Mouse (Mus musculus): ENCODE results near the gene Dnase2b. TPM values are rescaled to one million over a fixed set of nuclear protein-coding genes. Genes with fewer than 3 reads are reported as not detected.
A peak's percentile ranks its signal among the peaks of the same experiment; 100 is the strongest.

Gene Dnase2b
- total RNA-seq, 1 experiment from 2014 or later, result not detected

DNA sequence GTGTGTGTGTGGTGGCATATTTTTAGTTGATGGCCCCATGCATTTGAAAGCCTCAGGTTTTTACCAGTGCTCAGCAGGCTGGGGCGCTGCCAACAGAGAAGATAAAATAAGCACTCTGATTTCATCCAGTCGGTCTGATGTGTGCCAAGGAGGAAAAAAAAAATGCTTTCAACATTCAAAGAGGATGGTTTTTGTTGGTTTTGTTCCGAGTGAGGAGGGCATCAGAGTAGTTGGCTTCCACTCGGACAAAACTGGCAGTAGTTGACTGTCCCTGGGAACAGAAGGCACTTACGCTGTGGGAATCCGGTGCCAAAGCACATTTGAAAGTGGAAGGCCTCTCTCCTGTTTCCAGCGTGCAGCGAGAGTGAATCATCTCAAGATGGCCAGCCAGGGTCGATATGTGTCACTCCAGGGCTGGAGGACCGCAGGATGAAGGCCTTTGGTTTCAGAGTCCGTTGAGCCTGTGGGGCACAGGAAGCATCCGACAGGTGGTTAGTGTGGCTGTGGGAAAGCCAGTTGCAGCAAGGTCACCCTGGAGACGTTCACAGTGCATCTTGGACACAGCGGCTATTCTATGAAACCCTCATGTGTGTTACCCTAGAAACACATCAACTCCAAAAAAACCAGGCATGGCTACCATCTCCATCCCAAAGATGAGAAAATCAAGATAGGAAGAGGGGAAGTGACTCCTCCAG lies 5.3 kb upstream of the Dnase2b start:
- ATAC-seq (replicated peaks in 1 of 2; ENCODE audit: insufficient read depth in 1 of 2, low FRiP score in 2 of 2, low TSS enrichment in 1 of 2, low read depth in 1 of 2, poor library complexity in 2 of 2, severe bottlenecking in 2 of 2), result no peak

GRCm38 (mm10) chr3:146620101-146620500 lies 4.7 kb upstream of the Dnase2b start:
- ATAC-seq (replicated peaks in 1 of 2; ENCODE audit: insufficient read depth in 1 of 2, low FRiP score in 2 of 2, low TSS enrichment in 1 of 2, low read depth in 1 of 2, poor library complexity in 2 of 2, severe bottlenecking in 2 of 2), result no peak

DNA sequence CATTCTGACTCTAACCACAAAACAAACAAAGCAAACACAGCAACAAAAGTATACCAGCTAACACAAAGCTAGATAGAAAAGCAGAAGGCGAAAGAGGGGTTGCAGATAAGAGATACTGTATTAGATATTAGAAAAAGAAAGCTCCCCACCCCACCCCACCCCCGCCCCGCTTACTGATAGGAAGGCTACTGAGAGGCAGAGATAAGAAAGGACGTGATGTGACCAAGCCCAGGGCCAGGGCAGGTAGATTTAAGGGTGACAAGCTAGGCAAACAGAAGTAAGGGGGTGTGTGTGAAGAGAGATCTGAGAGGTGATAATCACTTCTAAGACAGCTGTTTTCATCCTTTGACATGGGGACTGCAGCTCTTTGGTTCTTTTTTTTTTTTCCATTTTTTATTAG lies 3.0 kb upstream of the Dnase2b start:
- ATAC-seq (replicated peaks in 1 of 2; ENCODE audit: insufficient read depth in 1 of 2, low FRiP score in 2 of 2, low TSS enrichment in 1 of 2, low read depth in 1 of 2, poor library complexity in 2 of 2, severe bottlenecking in 2 of 2), result no peak

- no peak for ATAC-seq (replicated peaks in 1 of 2; ENCODE audit: insufficient read depth in 1 of 2, low FRiP score in 2 of 2, low TSS enrichment in 1 of 2, low read depth in 1 of 2, poor library complexity in 2 of 2, severe bottlenecking in 2 of 2)
Observed at GRCm38 (mm10) chr3:146617946-146618345, 2.5 kb upstream of the Dnase2b start.

DNA sequence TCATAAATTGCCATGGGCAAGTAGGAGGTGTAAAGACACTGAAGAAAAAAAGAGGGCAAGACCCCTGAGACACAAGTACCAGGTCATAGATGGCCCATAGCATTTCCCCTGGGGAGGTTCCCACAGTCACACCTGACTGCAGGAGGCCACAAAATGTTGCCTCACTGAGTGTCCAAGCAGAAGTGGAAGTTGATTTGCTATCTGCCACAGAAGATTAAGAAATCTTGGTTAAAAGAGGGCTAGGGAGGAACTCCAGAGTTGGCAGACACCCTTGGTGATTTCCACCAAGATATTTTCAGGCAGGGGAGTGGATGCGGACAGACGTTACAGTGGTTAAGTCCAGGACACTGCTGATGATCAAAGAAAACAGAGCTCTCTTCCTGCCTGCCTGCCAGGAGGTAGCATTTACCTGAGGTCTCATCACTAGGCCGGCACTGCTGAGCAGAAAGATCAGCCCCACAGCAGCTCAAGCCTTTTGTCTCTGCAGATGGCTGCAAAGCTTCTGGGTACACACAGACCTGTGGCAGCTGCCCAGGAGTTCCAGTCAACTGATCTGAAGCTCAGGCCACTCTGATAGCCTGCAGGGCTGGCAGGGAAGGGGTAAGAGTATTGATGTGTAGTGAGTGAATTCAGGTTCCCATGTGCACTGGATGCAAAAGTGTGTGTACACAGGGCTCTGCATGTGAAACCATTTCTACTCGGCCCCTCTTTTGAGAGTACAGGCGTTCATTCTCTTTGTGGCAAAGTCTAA lies 1.3 kb upstream of the Dnase2b start:
- ATAC-seq (replicated peaks in 1 of 2; ENCODE audit: insufficient read depth in 1 of 2, low FRiP score in 2 of 2, low TSS enrichment in 1 of 2, low read depth in 1 of 2, poor library complexity in 2 of 2, severe bottlenecking in 2 of 2), result peak; percentile 82 to 86

DNA sequence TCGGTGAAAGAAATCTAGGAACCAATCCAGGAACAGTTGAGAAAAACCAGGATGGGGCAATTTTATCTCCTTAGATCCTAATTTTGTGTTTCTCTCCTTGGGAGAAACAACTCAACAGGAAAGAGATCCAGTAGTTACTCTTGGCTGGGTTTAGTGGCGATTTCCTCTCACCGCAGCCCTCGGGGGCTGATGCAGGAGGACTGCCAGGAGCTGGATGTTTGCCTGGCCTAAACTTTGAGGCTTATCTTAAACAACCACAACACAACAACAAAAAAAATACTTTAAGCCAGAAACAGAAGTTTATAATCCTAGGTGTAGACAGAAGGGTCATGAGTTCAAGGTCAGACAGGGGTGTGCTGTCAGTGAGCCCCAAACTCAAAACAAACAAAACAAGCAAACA lies 3.6 kb downstream of the Dnase2b start:
- no peak for ATAC-seq (replicated peaks in 1 of 2; ENCODE audit: insufficient read depth in 1 of 2, low FRiP score in 2 of 2, low TSS enrichment in 1 of 2, low read depth in 1 of 2, poor library complexity in 2 of 2, severe bottlenecking in 2 of 2)

DNA sequence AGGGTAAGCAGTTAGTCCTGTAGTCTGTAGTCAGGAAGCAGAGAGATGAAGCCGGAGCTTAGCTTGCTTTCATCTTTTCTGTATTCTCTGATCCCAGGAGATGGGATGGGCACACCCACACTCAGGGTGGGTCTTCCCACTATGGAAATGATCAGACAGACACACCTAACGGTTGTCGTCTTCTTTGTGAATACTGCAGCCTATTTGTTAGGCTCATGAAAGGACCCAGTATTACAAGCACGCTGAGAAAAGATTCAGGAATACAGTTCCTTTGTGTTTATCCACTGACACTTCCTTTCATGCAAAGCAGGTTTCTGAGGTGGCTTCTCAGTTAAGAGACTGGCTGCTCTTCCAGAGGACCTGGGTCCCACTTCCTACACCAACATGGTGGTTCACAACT lies 4.1 kb downstream of the Dnase2b start:
- no peak for ATAC-seq (replicated peaks in 1 of 2; ENCODE audit: insufficient read depth in 1 of 2, low FRiP score in 2 of 2, low TSS enrichment in 1 of 2, low read depth in 1 of 2, poor library complexity in 2 of 2, severe bottlenecking in 2 of 2)

DNA sequence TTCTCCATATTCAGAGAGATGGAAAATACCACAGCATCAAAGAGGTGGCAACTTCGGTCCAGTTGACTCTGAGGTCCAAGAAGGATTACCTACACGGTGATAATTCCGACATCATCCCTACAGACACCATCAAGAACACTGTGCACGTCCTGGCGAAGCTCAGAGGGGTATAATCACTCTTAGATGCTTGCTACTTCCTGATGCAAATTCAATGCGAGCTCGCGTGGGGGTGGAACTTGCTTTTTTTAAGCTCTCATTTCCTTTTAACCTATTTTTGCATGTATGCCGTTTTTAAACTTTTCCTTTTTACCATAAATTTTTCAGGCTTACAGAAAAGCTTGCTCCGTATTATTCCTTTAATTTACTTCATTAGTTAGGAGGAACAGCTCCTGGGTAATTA lies 5.1 kb downstream of the Dnase2b start:
- ATAC-seq (replicated peaks in 1 of 2; ENCODE audit: insufficient read depth in 1 of 2, low FRiP score in 2 of 2, low TSS enrichment in 1 of 2, low read depth in 1 of 2, poor library complexity in 2 of 2, severe bottlenecking in 2 of 2), result no peak

GRCm38 (mm10) chr3:146607368-146607767 lies 8.0 kb downstream of the Dnase2b start:
- ATAC-seq (replicated peaks in 1 of 2; ENCODE audit: insufficient read depth in 1 of 2, low FRiP score in 2 of 2, low TSS enrichment in 1 of 2, low read depth in 1 of 2, poor library complexity in 2 of 2, severe bottlenecking in 2 of 2), result peak in 1 of 2 experiments; percentile 31; a peak in 1 of 4 replicates

DNA sequence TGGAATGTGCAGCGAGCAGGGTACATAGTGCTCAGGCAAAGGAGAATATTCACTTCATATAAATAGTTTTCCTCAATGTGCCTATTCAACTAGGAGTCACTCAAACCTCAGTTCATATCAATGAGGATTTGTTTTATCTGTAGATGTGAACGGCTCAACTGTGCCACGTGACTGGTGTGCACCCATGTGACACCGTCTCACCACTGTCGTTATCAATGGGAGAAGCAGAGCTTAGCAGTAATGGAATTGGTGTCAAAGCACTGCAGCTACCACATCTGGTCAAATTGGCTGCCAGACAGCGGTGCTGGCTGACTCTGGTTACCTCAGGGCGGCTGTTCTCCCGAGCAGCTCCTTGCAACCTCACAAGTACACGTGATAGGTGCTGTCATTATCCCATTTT lies 10.7 kb downstream of the Dnase2b start:
- no peak for ATAC-seq (replicated peaks in 1 of 2; ENCODE audit: insufficient read depth in 1 of 2, low FRiP score in 2 of 2, low TSS enrichment in 1 of 2, low read depth in 1 of 2, poor library complexity in 2 of 2, severe bottlenecking in 2 of 2)

GRCm38 (mm10) chr3:146602531-146602930 lies 12.9 kb downstream of the Dnase2b start:
- ATAC-seq (replicated peaks in 1 of 2; ENCODE audit: insufficient read depth in 1 of 2, low FRiP score in 2 of 2, low TSS enrichment in 1 of 2, low read depth in 1 of 2, poor library complexity in 2 of 2, severe bottlenecking in 2 of 2), result no peak

DNA sequence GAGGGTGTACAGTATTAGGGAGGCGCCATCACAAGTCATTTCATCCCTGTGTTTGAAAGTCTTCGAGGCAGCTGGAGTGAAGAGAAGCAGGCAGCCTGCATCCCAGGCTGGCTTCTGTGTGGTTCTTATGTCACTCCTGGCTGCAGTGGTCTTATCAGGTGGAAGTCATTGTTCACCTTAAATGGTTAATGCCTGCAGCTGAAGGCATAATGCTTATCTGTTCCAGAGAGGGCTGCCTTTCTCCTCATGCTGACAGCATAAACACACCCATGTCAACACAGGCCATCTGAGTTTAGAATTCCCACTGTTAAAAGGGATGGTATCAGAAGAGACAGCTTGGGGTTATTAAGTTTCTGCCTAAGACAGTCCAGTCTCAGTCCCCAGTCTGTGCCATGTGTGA lies 14.2 kb downstream of the Dnase2b start:
- ATAC-seq (replicated peaks in 1 of 2; ENCODE audit: insufficient read depth in 1 of 2, low FRiP score in 2 of 2, low TSS enrichment in 1 of 2, low read depth in 1 of 2, poor library complexity in 2 of 2, severe bottlenecking in 2 of 2), result no peak

DNA sequence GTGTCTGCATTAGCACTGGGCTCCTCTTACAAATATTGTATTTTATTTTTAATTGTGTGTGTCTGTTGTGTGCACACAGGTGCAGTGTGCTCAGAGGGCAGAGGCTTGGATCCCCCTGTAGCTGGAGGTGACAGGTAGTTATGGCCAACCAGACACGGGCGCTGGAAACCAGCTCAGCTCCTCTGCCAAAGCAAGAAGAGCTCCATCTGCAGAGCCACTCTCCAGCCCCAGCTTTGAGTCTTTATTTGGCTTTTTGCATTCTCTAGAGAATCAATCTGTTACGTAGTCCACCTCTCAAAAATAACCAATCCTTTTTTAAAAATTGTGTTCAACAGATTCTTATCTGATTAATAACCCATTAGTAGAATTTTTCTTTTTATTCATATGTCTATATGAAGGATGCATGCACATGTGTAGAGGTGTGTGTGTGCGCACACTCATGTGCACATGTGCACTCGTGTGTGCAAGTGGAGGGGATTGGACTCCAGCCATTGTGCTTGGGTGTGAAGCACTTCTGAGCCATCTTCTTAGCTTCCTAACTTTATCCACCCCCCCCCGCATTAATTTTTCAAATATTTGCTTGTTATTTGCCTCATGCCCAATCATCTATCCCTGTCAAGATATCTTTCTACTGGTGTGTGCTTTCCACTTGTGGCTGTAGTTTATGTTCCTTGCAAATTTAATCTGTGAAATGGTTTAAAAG lies 16.0 kb downstream of the Dnase2b start:
- no peak for ATAC-seq (replicated peaks in 1 of 2; ENCODE audit: insufficient read depth in 1 of 2, low FRiP score in 2 of 2, low TSS enrichment in 1 of 2, low read depth in 1 of 2, poor library complexity in 2 of 2, severe bottlenecking in 2 of 2)

DNA sequence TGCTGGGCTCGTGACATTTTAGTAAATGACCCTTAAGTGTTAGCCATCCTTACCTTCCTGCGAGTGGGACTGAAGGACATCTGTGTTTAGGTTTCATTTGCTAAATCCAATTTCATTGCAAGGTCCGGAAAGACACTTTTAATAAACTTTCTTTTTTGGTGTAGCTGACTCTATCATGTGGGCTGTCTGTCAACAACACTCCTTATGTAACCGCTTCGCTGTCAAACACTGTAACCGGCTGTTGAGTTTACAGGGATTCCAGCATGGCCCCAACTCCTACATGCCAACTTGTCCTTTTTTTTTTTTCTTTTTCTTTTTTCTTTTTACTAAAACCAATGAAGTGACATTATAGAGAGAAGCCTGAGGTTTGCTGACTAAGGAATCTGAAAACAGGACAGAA lies 17.0 kb downstream of the Dnase2b start:
- ATAC-seq (replicated peaks in 1 of 2; ENCODE audit: insufficient read depth in 1 of 2, low FRiP score in 2 of 2, low TSS enrichment in 1 of 2, low read depth in 1 of 2, poor library complexity in 2 of 2, severe bottlenecking in 2 of 2), result no peak

- ATAC-seq (replicated peaks in 1 of 2; ENCODE audit: insufficient read depth in 1 of 2, low FRiP score in 2 of 2, low TSS enrichment in 1 of 2, low read depth in 1 of 2, poor library complexity in 2 of 2, severe bottlenecking in 2 of 2), result no peak
Observed at GRCm38 (mm10) chr3:146596864-146597263, 18.5 kb downstream of the Dnase2b start.

GRCm38 (mm10) chr3:146596387-146596786 lies 19.0 kb downstream of the Dnase2b start:
- no peak for ATAC-seq (replicated peaks in 1 of 2; ENCODE audit: insufficient read depth in 1 of 2, low FRiP score in 2 of 2, low TSS enrichment in 1 of 2, low read depth in 1 of 2, poor library complexity in 2 of 2, severe bottlenecking in 2 of 2)

DNA sequence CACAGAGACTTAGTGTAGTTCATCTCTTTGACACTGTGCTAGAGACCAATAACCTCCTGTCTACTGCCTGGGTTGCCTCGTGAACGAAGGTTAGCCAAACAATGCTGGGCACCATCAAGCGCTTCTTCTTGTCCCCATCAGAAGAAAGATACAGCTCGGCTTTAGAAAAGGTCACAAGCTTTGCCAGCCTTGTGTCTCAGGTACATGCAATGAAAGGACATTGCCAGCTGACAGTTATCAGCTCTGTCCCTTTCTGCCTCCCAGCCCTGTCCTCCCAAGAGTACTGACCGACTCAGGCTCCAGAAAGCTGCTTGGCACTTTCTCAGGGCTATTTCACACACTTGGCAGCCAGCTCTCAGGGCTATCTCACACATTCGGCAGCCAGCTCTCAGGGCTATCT lies 20.0 kb downstream of the Dnase2b start:
- ATAC-seq (replicated peaks in 1 of 2; ENCODE audit: insufficient read depth in 1 of 2, low FRiP score in 2 of 2, low TSS enrichment in 1 of 2, low read depth in 1 of 2, poor library complexity in 2 of 2, severe bottlenecking in 2 of 2), result no peak

DNA sequence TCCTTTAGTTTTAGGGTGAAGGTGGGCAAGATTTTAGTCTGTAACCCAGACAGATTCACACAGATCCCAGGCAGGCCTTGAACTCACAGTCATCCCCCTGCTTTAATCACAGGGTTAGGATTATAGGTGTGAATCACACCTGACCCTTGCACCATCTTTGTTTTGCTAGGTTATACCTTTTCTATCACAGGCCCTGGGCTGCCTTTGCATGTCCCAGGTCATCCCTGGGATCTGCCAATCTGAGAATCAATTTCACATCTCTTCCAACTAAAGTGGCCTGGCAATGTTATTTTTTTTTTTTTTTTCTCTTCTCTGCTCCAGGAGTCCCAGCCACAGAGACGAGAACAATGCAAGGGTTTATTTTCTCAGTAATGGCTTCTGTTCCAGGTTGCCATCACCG lies 23.8 kb downstream of the Dnase2b start:
- no peak for ATAC-seq (replicated peaks in 1 of 2; ENCODE audit: insufficient read depth in 1 of 2, low FRiP score in 2 of 2, low TSS enrichment in 1 of 2, low read depth in 1 of 2, poor library complexity in 2 of 2, severe bottlenecking in 2 of 2)

All from hematopoietic stem cell, adult 5-6 weeks (primary cell).